Mouse (Mus musculus): ENCODE results near the gene Gm10320. TPM values are rescaled to one million over a fixed set of nuclear protein-coding genes. Genes with fewer than 3 reads are reported as not detected.

Gm10320 gene
- polyA plus RNA-seq, 1 experiment: 1.1 TPM

GRCm38 (mm10) chr13:98516985-98517384 is 25.2 kb upstream of the Gm10320 start:
- no peak overlapping the region for H3K27ac ChIP-seq (ENCODE audit: insufficient read depth, low read depth, low read length)
- WGBS: 73% methylated on average over 4 of the region's 4 CpGs
- no peaks in the 10 kb centered on the region for H3K4me1 ChIP-seq (ENCODE audit: control insufficient read depth, insufficient read depth, insufficient read length, low read length)
- peaks cover 5% of the 10 kb centered on the region; the same call in 1 of the 2 replicates for H3K27me3 ChIP-seq (ENCODE audit: control insufficient read depth, insufficient read depth, low read length)
- no peak overlapping the region for H3K4me3 ChIP-seq (ENCODE audit: low read depth, low read length)
- no peak for TF ChIP-seq CTCF (IDR thresholded peaks at IDR 0.05; ENCODE audit: extremely low read depth, insufficient read length, insufficient replicate concordance, low read depth, low read length)
- TF ChIP-seq POLR2A (IDR thresholded peaks at IDR 0.05; ENCODE audit: low read depth, low read length): no peak
- no peaks in the 10 kb centered on the region for H3K36me3 ChIP-seq (ENCODE audit: control insufficient read depth, insufficient read depth, low read length)

GRCm38 (mm10) chr13:98512066-98512465 is 20.3 kb upstream of the Gm10320 start:
- H3K4me3 ChIP-seq (ENCODE audit: low read depth, low read length): no peak overlapping the region
- TF ChIP-seq POLR2A (IDR thresholded peaks at IDR 0.05; ENCODE audit: low read depth, low read length): no peak
- TF ChIP-seq CTCF (IDR thresholded peaks at IDR 0.05; ENCODE audit: extremely low read depth, insufficient read length, insufficient replicate concordance, low read depth, low read length): no peak
- no peaks in the 10 kb centered on the region for H3K36me3 ChIP-seq (ENCODE audit: control insufficient read depth, insufficient read depth, low read length)
- peaks cover 12% of the 10 kb centered on the region for H3K27me3 ChIP-seq (ENCODE audit: control insufficient read depth, insufficient read depth, low read length)
- WGBS: 61% methylated on average over 4 of the region's 4 CpGs
- H3K27ac ChIP-seq (ENCODE audit: insufficient read depth, low read depth, low read length): no peak overlapping the region
- H3K4me1 ChIP-seq (ENCODE audit: control insufficient read depth, insufficient read depth, insufficient read length, low read length): no peaks in the 10 kb centered on the region

- TF ChIP-seq POLR2A (IDR thresholded peaks at IDR 0.05; ENCODE audit: low read depth, low read length) (no peak), CTCF (IDR thresholded peaks at IDR 0.05; ENCODE audit: extremely low read depth, insufficient read length, insufficient replicate concordance, low read depth, low read length) (no peak)
- Histone ChIP-seq H3K36me3 (ENCODE audit: control insufficient read depth, insufficient read depth, low read length) (no peaks in the 10 kb centered on the region), H3K4me3 (ENCODE audit: low read depth, low read length) (no peak overlapping the region), H3K27ac (ENCODE audit: insufficient read depth, low read depth, low read length) (no peak overlapping the region), H3K27me3 (ENCODE audit: control insufficient read depth, insufficient read depth, low read length) (peaks cover 49% of the 10 kb centered on the region), H3K4me1 (ENCODE audit: control insufficient read depth, insufficient read depth, insufficient read length, low read length) (no peaks in the 10 kb centered on the region)
- 45% methylated on average over 2 of the region's 2 CpGs for WGBS
Measured at GRCm38 (mm10) chr13:98507656-98508055, 15.9 kb upstream of the Gm10320 start.

- WGBS: 21% methylated on average over 4 of the region's 4 CpGs
- peaks cover 60% of the 10 kb centered on the region for H3K27me3 ChIP-seq (ENCODE audit: control insufficient read depth, insufficient read depth, low read length)
Measured at GRCm38 (mm10) chr13:98506496-98506895, 14.7 kb upstream of the Gm10320 start.

GRCm38 (mm10) chr13:98505989-98506388 is 14.2 kb upstream of the Gm10320 start:
- peaks cover 65% of the 10 kb centered on the region for H3K27me3 ChIP-seq (ENCODE audit: control insufficient read depth, insufficient read depth, low read length)
- TF ChIP-seq POLR2A (IDR thresholded peaks at IDR 0.05; ENCODE audit: low read depth, low read length) (no peak), CTCF (IDR thresholded peaks at IDR 0.05; ENCODE audit: extremely low read depth, insufficient read length, insufficient replicate concordance, low read depth, low read length) (no peak)
- no peaks in the 10 kb centered on the region for H3K36me3 ChIP-seq (ENCODE audit: control insufficient read depth, insufficient read depth, low read length)
- H3K27ac ChIP-seq (ENCODE audit: insufficient read depth, low read depth, low read length): no peak overlapping the region
- H3K4me1 ChIP-seq (ENCODE audit: control insufficient read depth, insufficient read depth, insufficient read length, low read length): no peaks in the 10 kb centered on the region
- H3K4me3 ChIP-seq (ENCODE audit: low read depth, low read length): no peak overlapping the region
- 29% methylated on average over 6 of the region's 6 CpGs for WGBS

More at GRCm38 (mm10) chr13:98506496-98506895, 14.7 kb upstream of the Gm10320 start:
- H3K4me1 ChIP-seq (ENCODE audit: control insufficient read depth, insufficient read depth, insufficient read length, low read length): no peaks in the 10 kb centered on the region
- H3K36me3 ChIP-seq (ENCODE audit: control insufficient read depth, insufficient read depth, low read length): no peaks in the 10 kb centered on the region
- no peak overlapping the region for H3K4me3 ChIP-seq (ENCODE audit: low read depth, low read length)
- no peak for TF ChIP-seq CTCF (IDR thresholded peaks at IDR 0.05; ENCODE audit: extremely low read depth, insufficient read length, insufficient replicate concordance, low read depth, low read length)
- TF ChIP-seq POLR2A (IDR thresholded peaks at IDR 0.05; ENCODE audit: low read depth, low read length): no peak
- H3K27ac ChIP-seq (ENCODE audit: insufficient read depth, low read depth, low read length): no peak overlapping the region

GRCm38 (mm10) chr13:98505489-98505857 is 13.7 kb upstream of the Gm10320 start:
- H3K27me3 ChIP-seq (ENCODE audit: control insufficient read depth, insufficient read depth, low read length): peaks cover 71% of the 10 kb centered on the region
- no peak overlapping the region for H3K4me3 ChIP-seq (ENCODE audit: low read depth, low read length)
- 15% methylated on average over 11 of the region's 11 CpGs for WGBS
- H3K4me1 ChIP-seq (ENCODE audit: control insufficient read depth, insufficient read depth, insufficient read length, low read length): no peaks in the 10 kb centered on the region
- no peaks in the 10 kb centered on the region for H3K36me3 ChIP-seq (ENCODE audit: control insufficient read depth, insufficient read depth, low read length)
- H3K27ac ChIP-seq (ENCODE audit: insufficient read depth, low read depth, low read length): no peak overlapping the region
- TF ChIP-seq CTCF (IDR thresholded peaks at IDR 0.05; ENCODE audit: extremely low read depth, insufficient read length, insufficient replicate concordance, low read depth, low read length) (no peak), POLR2A (IDR thresholded peaks at IDR 0.05; ENCODE audit: low read depth, low read length) (no peak)

GRCm38 (mm10) chr13:98504661-98505488 is 13.1 kb upstream of the Gm10320 start:
- H3K4me1 ChIP-seq (ENCODE audit: control insufficient read depth, insufficient read depth, insufficient read length, low read length): no peaks in the 10 kb centered on the region
- H3K4me3 ChIP-seq (ENCODE audit: low read depth, low read length): peak overlapping the region; percentile 31
- TF ChIP-seq POLR2A (IDR thresholded peaks at IDR 0.05; ENCODE audit: low read depth, low read length): no peak
- no peak for TF ChIP-seq CTCF (IDR thresholded peaks at IDR 0.05; ENCODE audit: extremely low read depth, insufficient read length, insufficient replicate concordance, low read depth, low read length)
- WGBS: 1% methylated on average over 48 of the region's 51 CpGs
- H3K27ac ChIP-seq (ENCODE audit: insufficient read depth, low read depth, low read length): no peak overlapping the region
- H3K27me3 ChIP-seq (ENCODE audit: control insufficient read depth, insufficient read depth, low read length): peaks cover 75% of the 10 kb centered on the region
- H3K36me3 ChIP-seq (ENCODE audit: control insufficient read depth, insufficient read depth, low read length): no peaks in the 10 kb centered on the region

All from small intestine, adult 2 months (tissue).